Mouse (Mus musculus) monocyte, adult 5-6 weeks (primary cell): ENCODE results near the gene Adamts16. TPM values are rescaled to one million over a fixed set of nuclear protein-coding genes. Genes with fewer than 3 reads are reported as not detected.

Experiments used
- ATAC-seq: fragments of 153-309, 156-312 bp; replicated peaks from 2 replicates; pipeline ENCODE4 v1.8.0; 2017; ENCODE audit warnings: mild to moderate bottlenecking; ENCODE audit not compliant: low TSS enrichment, insufficient number of reproducible peaks, severe bottlenecking, poor library complexity, low FRiP score
- total RNA-seq: library from RNA; stranded (forward); fragments of 200-1000, 200-491, 200-594 nt; gene quantifications from 3 replicates; pipeline ENCODE4 v1.2.3, GENCODE M21; 2017

Adamts16 gene
- total RNA-seq, 1 experiment from 2014 or later: not detected

GRCm38 (mm10) chr13:70779781-70780180, 61.8 kb downstream of the Adamts16 start:
- ATAC-seq: no peak

GRCm38 (mm10) chr13:70778872-70779554, 62.6 kb downstream of the Adamts16 start:
- ATAC-seq: no peak

- no peak for ATAC-seq
Measured at GRCm38 (mm10) chr13:70771100-70771499, 70.5 kb downstream of the Adamts16 start.

- ATAC-seq: no peak
Measured at GRCm38 (mm10) chr13:70769156-70769555, 72.5 kb downstream of the Adamts16 start.

GRCm38 (mm10) chr13:70767462-70767861, 74.1 kb downstream of the Adamts16 start:
- no peak for ATAC-seq

- ATAC-seq: no peak
Measured at GRCm38 (mm10) chr13:70764682-70765081, 76.9 kb downstream of the Adamts16 start.

- ATAC-seq: no peak
Measured at GRCm38 (mm10) chr13:70762586-70762985, 79.0 kb downstream of the Adamts16 start.

GRCm38 (mm10) chr13:70761312-70761711, 80.3 kb downstream of the Adamts16 start:
- no peak for ATAC-seq

GRCm38 (mm10) chr13:70760186-70760585, 81.4 kb downstream of the Adamts16 start:
- no peak for ATAC-seq

GRCm38 (mm10) chr13:70746294-70747008, 95.2 kb downstream of the Adamts16 start:
- no peak for ATAC-seq

- ATAC-seq: no peak
Measured at GRCm38 (mm10) chr13:70744416-70745038, 97.1 kb downstream of the Adamts16 start.

GRCm38 (mm10) chr13:70742693-70743092, 98.9 kb downstream of the Adamts16 start:
- no peak for ATAC-seq

- ATAC-seq: no peak
Measured at GRCm38 (mm10) chr13:70740281-70741240, 101.0 kb downstream of the Adamts16 start.

GRCm38 (mm10) chr13:70738781-70739180, 102.8 kb downstream of the Adamts16 start:
- no peak for ATAC-seq

- no peak for ATAC-seq
Measured at GRCm38 (mm10) chr13:70736409-70736808, 105.2 kb downstream of the Adamts16 start.

- no peak for ATAC-seq
Measured at GRCm38 (mm10) chr13:70734640-70735039, 107.0 kb downstream of the Adamts16 start.

- no peak for ATAC-seq
Measured at GRCm38 (mm10) chr13:70733911-70734310, 107.7 kb downstream of the Adamts16 start.

- ATAC-seq: no peak
Measured at GRCm38 (mm10) chr13:70733206-70733605, 108.4 kb downstream of the Adamts16 start.

GRCm38 (mm10) chr13:70732781-70733180, 108.8 kb downstream of the Adamts16 start:
- no peak for ATAC-seq
